Mouse (Mus musculus): ENCODE data around the gene Fbxl17. TPM values are rescaled to one million over a fixed set of nuclear protein-coding genes. Genes with fewer than 3 reads are reported as not detected.

Gene Fbxl17
- polyA plus RNA-seq, 1 experiment from 2014 or later, result 4.3 TPM

- Histone ChIP-seq H3K27me3 (replicated peaks; ENCODE audit: control insufficient read depth, insufficient read depth, low read length) (no peaks in the 10 kb centered on the region), H3K4me1 (replicated peaks; ENCODE audit: control insufficient read depth, insufficient read depth, low read length) (no peaks in the 10 kb centered on the region), H3K9ac (ENCODE audit: low read depth, low read length) (no peak overlapping the region), H3K4me2 (replicated peaks; ENCODE audit: low read depth) (no peak overlapping the region), H3K9me3 (ENCODE audit: control insufficient read depth) (no peaks in the 10 kb centered on the region), H3K27ac (ENCODE audit: low read depth, low read length) (no peak overlapping the region), H3K36me3 (ENCODE audit: control insufficient read depth, insufficient read depth) (no peaks in the 10 kb centered on the region), H3K4me3 (ENCODE audit: low read depth, low read length) (no peak overlapping the region)
- no peak for ATAC-seq
- WGBS, result 72% methylated on average over 10 of the region's 10 CpGs
- no peak for TF ChIP-seq CTCF (IDR thresholded peaks at IDR 0.05; ENCODE audit: low read depth)
Measured at GRCm38 (mm10) chr17:63447691-63448090, 52.1 kb downstream of the Fbxl17 start.

- no peaks in the 10 kb centered on the region for H3K4me1 ChIP-seq (replicated peaks; ENCODE audit: control insufficient read depth, insufficient read depth, low read length)
- H3K27me3 ChIP-seq (replicated peaks; ENCODE audit: control insufficient read depth, insufficient read depth, low read length), result no peaks in the 10 kb centered on the region
- WGBS, result 79% methylated on average over 10 of the region's 10 CpGs
- ATAC-seq, result no peak
- H3K36me3 ChIP-seq (ENCODE audit: control insufficient read depth, insufficient read depth), result no peaks in the 10 kb centered on the region
- H3K9me3 ChIP-seq (ENCODE audit: control insufficient read depth), result no peaks in the 10 kb centered on the region
- no peak overlapping the region for H3K4me3 ChIP-seq (ENCODE audit: low read depth, low read length)
- no peak for TF ChIP-seq CTCF (IDR thresholded peaks at IDR 0.05; ENCODE audit: low read depth)
- no peak overlapping the region for H3K9ac ChIP-seq (ENCODE audit: low read depth, low read length)
- H3K4me2 ChIP-seq (replicated peaks; ENCODE audit: low read depth), result no peak overlapping the region
- no peak overlapping the region for H3K27ac ChIP-seq (ENCODE audit: low read depth, low read length)
Measured at GRCm38 (mm10) chr17:63446971-63447679, 52.7 kb downstream of the Fbxl17 start.

- no peak for ATAC-seq
- no peak for TF ChIP-seq CTCF (IDR thresholded peaks at IDR 0.05; ENCODE audit: low read depth)
- Histone ChIP-seq H3K36me3 (ENCODE audit: control insufficient read depth, insufficient read depth) (no peaks in the 10 kb centered on the region), H3K9ac (ENCODE audit: low read depth, low read length) (no peak overlapping the region), H3K27me3 (replicated peaks; ENCODE audit: control insufficient read depth, insufficient read depth, low read length) (no peaks in the 10 kb centered on the region), H3K4me2 (replicated peaks; ENCODE audit: low read depth) (no peak overlapping the region), H3K4me3 (ENCODE audit: low read depth, low read length) (no peak overlapping the region), H3K27ac (ENCODE audit: low read depth, low read length) (no peak overlapping the region), H3K4me1 (replicated peaks; ENCODE audit: control insufficient read depth, insufficient read depth, low read length) (no peaks in the 10 kb centered on the region), H3K9me3 (ENCODE audit: control insufficient read depth) (no peaks in the 10 kb centered on the region)
- 86% methylated on average over 4 of the region's 4 CpGs for WGBS
Measured at GRCm38 (mm10) chr17:63445212-63445611, 54.6 kb downstream of the Fbxl17 start.

- Histone ChIP-seq H3K27me3 (replicated peaks; ENCODE audit: control insufficient read depth, insufficient read depth, low read length) (no peaks in the 10 kb centered on the region), H3K9me3 (ENCODE audit: control insufficient read depth) (no peaks in the 10 kb centered on the region), H3K4me3 (ENCODE audit: low read depth, low read length) (no peak overlapping the region), H3K9ac (ENCODE audit: low read depth, low read length) (no peak overlapping the region), H3K4me1 (replicated peaks; ENCODE audit: control insufficient read depth, insufficient read depth, low read length) (no peaks in the 10 kb centered on the region), H3K36me3 (ENCODE audit: control insufficient read depth, insufficient read depth) (no peaks in the 10 kb centered on the region), H3K4me2 (replicated peaks; ENCODE audit: low read depth) (no peak overlapping the region), H3K27ac (ENCODE audit: low read depth, low read length) (no peak overlapping the region)
- ATAC-seq, result no peak
- no peak for TF ChIP-seq CTCF (IDR thresholded peaks at IDR 0.05; ENCODE audit: low read depth)
- 93% methylated on average over 6 of the region's 6 CpGs for WGBS
Measured at GRCm38 (mm10) chr17:63437424-63437823, 62.4 kb downstream of the Fbxl17 start.

- Histone ChIP-seq H3K9me3 (ENCODE audit: control insufficient read depth) (no peaks in the 10 kb centered on the region), H3K9ac (ENCODE audit: low read depth, low read length) (no peak overlapping the region), H3K4me2 (replicated peaks; ENCODE audit: low read depth) (no peak overlapping the region), H3K4me3 (ENCODE audit: low read depth, low read length) (no peak overlapping the region), H3K36me3 (ENCODE audit: control insufficient read depth, insufficient read depth) (no peaks in the 10 kb centered on the region), H3K27me3 (replicated peaks; ENCODE audit: control insufficient read depth, insufficient read depth, low read length) (no peaks in the 10 kb centered on the region), H3K27ac (ENCODE audit: low read depth, low read length) (no peak overlapping the region), H3K4me1 (replicated peaks; ENCODE audit: control insufficient read depth, insufficient read depth, low read length) (no peaks in the 10 kb centered on the region)
- peak; percentile 70 for TF ChIP-seq CTCF (IDR thresholded peaks at IDR 0.05; ENCODE audit: low read depth)
- whole genome bisulfite sequencing, result 54% methylated on average over 6 of the region's 6 CpGs
- ATAC-seq, result no peak
Measured at GRCm38 (mm10) chr17:63434081-63434480, 65.7 kb downstream of the Fbxl17 start.

- no peaks in the 10 kb centered on the region for H3K4me1 ChIP-seq (replicated peaks; ENCODE audit: control insufficient read depth, insufficient read depth, low read length)
- no peak for TF ChIP-seq CTCF (IDR thresholded peaks at IDR 0.05; ENCODE audit: low read depth)
- no peaks in the 10 kb centered on the region for H3K27me3 ChIP-seq (replicated peaks; ENCODE audit: control insufficient read depth, insufficient read depth, low read length)
- 41% methylated on average over 7 of the region's 7 CpGs for WGBS
- H3K9ac ChIP-seq (ENCODE audit: low read depth, low read length), result no peak overlapping the region
- no peak overlapping the region for H3K27ac ChIP-seq (ENCODE audit: low read depth, low read length)
- H3K36me3 ChIP-seq (ENCODE audit: control insufficient read depth, insufficient read depth), result no peaks in the 10 kb centered on the region
- H3K4me2 ChIP-seq (replicated peaks; ENCODE audit: low read depth), result no peak overlapping the region
- no peak overlapping the region for H3K4me3 ChIP-seq (ENCODE audit: low read depth, low read length)
- ATAC-seq, result no peak
- H3K9me3 ChIP-seq (ENCODE audit: control insufficient read depth), result no peaks in the 10 kb centered on the region
Measured at GRCm38 (mm10) chr17:63431650-63432049, 68.2 kb downstream of the Fbxl17 start.

All from intestine, postnatal 0 days (tissue).